Mouse (Mus musculus) kidney, postnatal 10 days (tissue): Measurements from ENCODE around the gene Als2cl.

Experiments
- DNase-seq: peaks from one replicate; pipeline ENCODE4 v3.0.0; 2021; ENCODE audit warnings: mixed read lengths

The Als2cl gene

GRCm38 (mm10) chr9:110920665-110921419 is 41.2 kb downstream of the Als2cl start:
- DNase-seq = no peak

- DNase-seq = peak; percentile 89
Measured at GRCm38 (mm10) chr9:110922759-110923158, 43.1 kb downstream of the Als2cl start.

- no peak for DNase-seq
Measured at GRCm38 (mm10) chr9:110931573-110931972, 51.9 kb downstream of the Als2cl start.

- peak; percentile 32 for DNase-seq
Measured at GRCm38 (mm10) chr9:110933850-110934437, 54.3 kb downstream of the Als2cl start.

- DNase-seq = no peak
Measured at GRCm38 (mm10) chr9:110935941-110936340, 56.3 kb downstream of the Als2cl start.

- DNase-seq = no peak
Measured at GRCm38 (mm10) chr9:110937506-110938490, 58.1 kb downstream of the Als2cl start.

- peak; percentile 24 for DNase-seq
Measured at GRCm38 (mm10) chr9:110944265-110944664, 64.6 kb downstream of the Als2cl start.

- no peak for DNase-seq
Measured at GRCm38 (mm10) chr9:110945343-110945742, 65.7 kb downstream of the Als2cl start.

GRCm38 (mm10) chr9:110945926-110946325 is 66.3 kb downstream of the Als2cl start, which contains the start of gene Tdgf1:
TSS of gene Tdgf1 (minus strand) at chr9:110946158.
- DNase-seq = no peak

- no peak for DNase-seq
Measured at GRCm38 (mm10) chr9:110946548-110947044, 66.9 kb downstream of the Als2cl start.

- no peak for DNase-seq
Measured at GRCm38 (mm10) chr9:110947261-110947661, 67.6 kb downstream of the Als2cl start.

GRCm38 (mm10) chr9:110947900-110948299 is 68.2 kb downstream of the Als2cl start:
- DNase-seq = no peak

- DNase-seq = no peak
Measured at GRCm38 (mm10) chr9:110948813-110949310, 69.2 kb downstream of the Als2cl start.

- DNase-seq = no peak
Measured at GRCm38 (mm10) chr9:110950109-110950508, 70.4 kb downstream of the Als2cl start.
